Mouse (Mus musculus) MEL (cell line): ENCODE data around the gene Pakap. TPM values are rescaled to one million over a fixed set of nuclear protein-coding genes. Genes with fewer than 3 reads are reported as not detected.

Experiments used
- DNase-seq: peaks from one replicate; pipeline ENCODE4 v3.0.0; 2011; ENCODE audit warnings: low read depth, low spot score
- H3K27ac ChIP-seq: 2 replicates; pipeline ENCODE4 v1.5.1; 2012; ENCODE audit warnings: low read depth, mild to moderate bottlenecking, control low read depth, low read length, moderate library complexity; ENCODE audit not compliant: control insufficient read depth
- H3K27me3 ChIP-seq, 2 experiments: fragments of 150-350 bp in 1 of 2; sonication (generic) in 1 of 2; 2 replicates each; pipeline ENCODE4 v1.6.1; 2012; ENCODE audit warnings: low read length in 2 of 2, mild to moderate bottlenecking in 2 of 2, improper control_type of control experiment in 1 of 2, moderate library complexity in 1 of 2; ENCODE audit not compliant: insufficient read depth in 2 of 2, control insufficient read depth in 1 of 2
- H3K36me3 ChIP-seq, 2 experiments: 2 replicates each; pipeline ENCODE4 v1.6.1; 2012 to 2014; ENCODE audit warnings: low read length in 2 of 2, improper control_type of control experiment in 1 of 2, inconsistent platforms in 1 of 2, mild to moderate bottlenecking in 1 of 2; ENCODE audit not compliant: insufficient read depth in 2 of 2, control insufficient read depth in 1 of 2
- H3K4me1 ChIP-seq, 2 experiments: fragments of 150-350 bp in 1 of 2; sonication (generic) in 1 of 2; 2 replicates each; pipeline ENCODE4 v1.6.1; 2012; ENCODE audit warnings: low read length in 2 of 2, improper control_type of control experiment in 1 of 2, mild to moderate bottlenecking in 1 of 2; ENCODE audit not compliant: insufficient read depth in 2 of 2, control insufficient read depth in 1 of 2
- H3K4me3 ChIP-seq, 2 experiments: fragments of 150-350 bp in 1 of 2; sonication (generic) in 1 of 2; 2 replicates each; pipeline ENCODE4 v1.5.1; 2012; ENCODE audit warnings: low read depth in 2 of 2, low read length in 2 of 2, mild to moderate bottlenecking in 2 of 2, moderate library complexity in 2 of 2, control low read depth in 1 of 2, improper control_type of control experiment in 1 of 2; ENCODE audit not compliant: control insufficient read depth in 1 of 2, insufficient read depth in 1 of 2
- H3K79me2 ChIP-seq: 2 replicates; pipeline ENCODE4 v1.6.1; 2012; ENCODE audit warnings: mild to moderate bottlenecking, low read length, moderate library complexity; ENCODE audit not compliant: control insufficient read depth, poor library complexity, insufficient read depth
- H3K9ac ChIP-seq: 2 replicates; pipeline ENCODE4 v1.6.1; 2012; ENCODE audit warnings: low read depth, mild to moderate bottlenecking, control low read depth, low read length, moderate library complexity; ENCODE audit not compliant: control insufficient read depth, poor library complexity, severe bottlenecking
- H3K9me3 ChIP-seq: fragments of 150-350 bp; sonication (generic); replicated peaks from 2 replicates; pipeline ENCODE4 v1.6.1; 2012; ENCODE audit warnings: mild to moderate bottlenecking, low read length, improper control_type of control experiment, moderate library complexity; ENCODE audit not compliant: insufficient read depth
- BHLHE40 ChIP-seq: IDR thresholded peaks from 2 replicates; pipeline ENCODE4 v1.6.1; 2012; ENCODE audit warnings: low read depth, mild to moderate bottlenecking, inconsistent platforms, low read length, improper control_type of control experiment, borderline replicate concordance
- CHD1 ChIP-seq: IDR thresholded peaks from 2 replicates; pipeline ENCODE4 v1.6.1; 2012; ENCODE audit warnings: low read depth, mild to moderate bottlenecking, inconsistent platforms, low read length, improper control_type of control experiment
- CTCF ChIP-seq, 3 experiments: IDR thresholded peaks in 2 of 3; conservative IDR thresholded peaks in 1 of 3; 2 replicates each; pipeline ENCODE4 v1.5.1; 2011 to 2012; ENCODE audit warnings: low read length in 3 of 3, low read depth in 2 of 3, mild to moderate bottlenecking in 2 of 3, improper control_type of control experiment in 1 of 3, inconsistent platforms in 1 of 3, mixed read lengths in 1 of 3, moderate library complexity in 1 of 3; ENCODE audit not compliant: control insufficient read depth in 1 of 3, insufficient read depth in 1 of 3, poor library complexity in 1 of 3, severe bottlenecking in 1 of 3
- E2F4 ChIP-seq: IDR thresholded peaks from 2 replicates; pipeline ENCODE4 v1.6.1; 2011; ENCODE audit warnings: low read depth, low read length, improper control_type of control experiment, borderline replicate concordance
- ELF1 ChIP-seq: IDR thresholded peaks from 2 replicates; pipeline ENCODE4 v1.6.1; 2014; ENCODE audit warnings: low read depth, mild to moderate bottlenecking, inconsistent platforms, low read length, improper control_type of control experiment, moderate library complexity
- EP300 ChIP-seq, 2 experiments: IDR thresholded peaks; 2 replicates each; pipeline ENCODE4 v1.6.1; 2011; ENCODE audit warnings: improper control_type of control experiment in 2 of 2, low read length in 2 of 2, low read depth in 1 of 2, mild to moderate bottlenecking in 1 of 2
- ETS1 ChIP-seq: IDR thresholded peaks from 2 replicates; pipeline ENCODE4 v1.6.1; 2012; ENCODE audit warnings: low read depth, mild to moderate bottlenecking, inconsistent platforms, low read length, improper control_type of control experiment, moderate library complexity
- GABPA ChIP-seq: IDR thresholded peaks from 2 replicates; pipeline ENCODE4 v1.6.1; 2012; ENCODE audit warnings: low read depth, mild to moderate bottlenecking, inconsistent platforms, low read length, improper control_type of control experiment, moderate library complexity
- GATA1 ChIP-seq: IDR thresholded peaks from 2 replicates; pipeline ENCODE4 v1.6.1; 2011; ENCODE audit warnings: low read depth, low read length, improper control_type of control experiment
- KAT2A ChIP-seq: conservative IDR thresholded peaks from 2 replicates; pipeline ENCODE4 v1.6.1; 2012; ENCODE audit warnings: low read depth, low read length, improper control_type of control experiment, inconsistent platforms
- MEF2A ChIP-seq: IDR thresholded peaks from 2 replicates; pipeline ENCODE4 v1.6.1; 2014; ENCODE audit warnings: low read depth, mild to moderate bottlenecking, inconsistent platforms, low read length, improper control_type of control experiment; ENCODE audit not compliant: poor library complexity, insufficient replicate concordance, severe bottlenecking; ENCODE audit errors: extremely low read depth
- MXI1 ChIP-seq: IDR thresholded peaks from 2 replicates; pipeline ENCODE4 v1.6.1; 2011; ENCODE audit warnings: mild to moderate bottlenecking, low read depth, low read length, improper control_type of control experiment
- MYC ChIP-seq: IDR thresholded peaks from 2 replicates; pipeline ENCODE4 v1.6.1; 2011; ENCODE audit warnings: low read depth, mild to moderate bottlenecking, low read length, improper control_type of control experiment, moderate library complexity
- NELFE ChIP-seq: IDR thresholded peaks from 2 replicates; pipeline ENCODE4 v1.6.1; 2011; ENCODE audit warnings: low read depth, low read length, improper control_type of control experiment
- NRF1 ChIP-seq: IDR thresholded peaks from 2 replicates; pipeline ENCODE4 v1.6.1; 2014; ENCODE audit warnings: low read depth, mild to moderate bottlenecking, inconsistent platforms, low read length, improper control_type of control experiment, moderate library complexity; ENCODE audit not compliant: poor library complexity, insufficient read depth, severe bottlenecking
- POLR2A ChIP-seq, 2 experiments: IDR thresholded peaks; 2 replicates each; pipeline ENCODE4 v1.6.1; 2011 to 2012; ENCODE audit warnings: low read length in 2 of 2, mild to moderate bottlenecking in 2 of 2, control low read depth in 1 of 2, improper control_type of control experiment in 1 of 2, low read depth in 1 of 2, moderate library complexity in 1 of 2; ENCODE audit not compliant: control insufficient read depth in 1 of 2, insufficient read depth in 1 of 2, poor library complexity in 1 of 2
- POLR2AphosphoS5 ChIP-seq: IDR thresholded peaks from 2 replicates; pipeline ENCODE4 v1.6.1; 2012; ENCODE audit warnings: low read depth, borderline replicate concordance, mild to moderate bottlenecking, inconsistent platforms, low read length, moderate library complexity, mixed read lengths
- TAL1 ChIP-seq: IDR thresholded peaks from 2 replicates; pipeline ENCODE4 v1.6.1; 2012; ENCODE audit warnings: mild to moderate bottlenecking, inconsistent platforms, low read length, moderate library complexity, mixed read lengths
- TCF12 ChIP-seq: IDR thresholded peaks from 2 replicates; pipeline ENCODE4 v1.6.1; 2014; ENCODE audit warnings: low read depth, mild to moderate bottlenecking, inconsistent platforms, low read length, improper control_type of control experiment, moderate library complexity
- USF1 ChIP-seq: IDR thresholded peaks from 2 replicates; pipeline ENCODE4 v1.6.1; 2014; ENCODE audit warnings: low read depth, mild to moderate bottlenecking, inconsistent platforms, low read length, improper control_type of control experiment, moderate library complexity
- USF2 ChIP-seq, 2 experiments: IDR thresholded peaks; 2 replicates each; pipeline ENCODE4 v1.6.1; 2011 to 2012; ENCODE audit warnings: improper control_type of control experiment in 2 of 2, low read length in 2 of 2, borderline replicate concordance in 1 of 2, inconsistent platforms in 1 of 2, low read depth in 1 of 2, mild to moderate bottlenecking in 1 of 2; ENCODE audit not compliant: insufficient read depth in 1 of 2
- polyA plus RNA-seq, 2 experiments: library from polyadenylated mRNA; stranded (reverse) in 1 of 2; unstranded in 1 of 2; fragments of >175 nt in 1 of 2; fragments of >200 nt in 1 of 2; gene quantifications; 2 replicates each; pipeline versions ENCODE4 v1.2.1 to v1.2.4; 2012; ENCODE audit warnings: low replicate concordance in 2 of 2, low read depth in 1 of 2; ENCODE audit not compliant: insufficient read length in 2 of 2, insufficient read depth in 1 of 2, missing spikeins in 1 of 2
- total RNA-seq: library from RNA; depleted of rRNA; stranded (reverse); fragments of 300-350 nt; gene quantifications from 2 replicates; pipeline ENCODE4 v1.2.3, GENCODE M21; 2012

The Pakap gene
- total and polyA plus RNA-seq, 3 experiments = not detected

DNA sequence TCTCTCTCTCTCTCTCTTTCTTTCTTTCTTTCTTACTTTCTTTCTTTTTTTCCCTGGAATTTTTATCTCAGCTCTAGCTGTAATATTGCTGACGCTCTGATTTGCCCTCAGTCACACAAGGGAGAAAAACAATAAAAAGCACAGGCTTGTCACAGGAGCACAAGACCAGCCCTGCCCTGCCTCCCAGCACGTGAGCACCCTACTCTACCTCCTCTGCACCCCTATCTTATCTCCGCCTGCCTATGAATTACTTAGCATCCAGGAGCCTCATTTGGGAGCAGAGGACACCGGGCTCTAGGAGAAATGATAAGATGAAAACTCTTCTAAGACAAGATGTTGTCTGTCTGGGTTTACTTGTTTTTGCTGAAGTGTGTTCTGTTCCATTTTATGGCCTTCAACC lies 206.5 kb downstream of the Pakap start:
- Histone ChIP-seq H3K4me1 (peaks cover 0 to 12% of the 10 kb centered on the region in 2 experiments; a peak in 3 of 4 replicates), H3K27me3 (0 out of 4 replicates have a peak, but pooled peaks cover 0 to 2% of the 10 kb centered on the region in 2 experiments), H3K79me2 (no peaks in the 10 kb centered on the region), H3K4me3 (no peak overlapping the region), H3K9me3 (no peaks in the 10 kb centered on the region), H3K27ac (no peak overlapping the region), H3K36me3 (peaks cover 0 to 16% of the 10 kb centered on the region in 2 experiments; a peak in 2 of 4 replicates), H3K9ac (no peak overlapping the region)
- TF ChIP-seq POLR2A (IDR thresholded peaks at IDR 0.05; ENCODE audit: control insufficient read depth in 1 of 2, insufficient read depth in 1 of 2, low read depth in 1 of 2, low read length in 2 of 2, poor library complexity in 1 of 2) (no peak), ETS1 (0 out of 2 replicates have a peak, but pooled peaks have one; percentile 31), NELFE (no peak), E2F4 (no peak), MYC (no peak), GATA1 (peak; percentile 42; the same call in 1 of the 2 replicates), MXI1 (0 out of 2 replicates have a peak, but pooled peaks have one; percentile 16), GABPA (no peak), MEF2A (no peak), CTCF (IDR thresholded peaks at IDR 0.05 in 2 of 3, conservative IDR thresholded peaks at IDR 0.05 in 1 of 3; ENCODE audit: control insufficient read depth in 1 of 3, insufficient read depth in 1 of 3, low read depth in 2 of 3, low read length in 3 of 3, poor library complexity in 1 of 3, severe bottlenecking in 1 of 3) (no peak), TCF12 (0 out of 2 replicates have a peak, but pooled peaks have one; percentile 16), CHD1 (no peak), ELF1 (no peak), EP300 (IDR thresholded peaks at IDR 0.05; ENCODE audit: low read depth in 1 of 2, low read length in 2 of 2) (peak; percentile 24 to 32; a peak in 2 of 4 replicates), KAT2A (no peak), TAL1 (no peak), POLR2AphosphoS5 (no peak), USF2 (IDR thresholded peaks at IDR 0.05; ENCODE audit: borderline replicate concordance in 1 of 2, insufficient read depth in 1 of 2, low read depth in 1 of 2, low read length in 2 of 2) (0 out of 4 replicates have a peak, but pooled peaks of 1 of the 2 experiments have one; percentile 5), BHLHE40 (peak; percentile 96), USF1 (peak; percentile 70), NRF1 (no peak)
- peak; percentile 28 for DNase-seq
